Mouse (Mus musculus): ENCODE measurements around the gene Acat1. TPM values are rescaled to one million over a fixed set of nuclear protein-coding genes. Genes with fewer than 3 reads are reported as not detected.

Acat1 gene
- polyA plus RNA-seq, 1 experiment: 28.3 TPM

DNA sequence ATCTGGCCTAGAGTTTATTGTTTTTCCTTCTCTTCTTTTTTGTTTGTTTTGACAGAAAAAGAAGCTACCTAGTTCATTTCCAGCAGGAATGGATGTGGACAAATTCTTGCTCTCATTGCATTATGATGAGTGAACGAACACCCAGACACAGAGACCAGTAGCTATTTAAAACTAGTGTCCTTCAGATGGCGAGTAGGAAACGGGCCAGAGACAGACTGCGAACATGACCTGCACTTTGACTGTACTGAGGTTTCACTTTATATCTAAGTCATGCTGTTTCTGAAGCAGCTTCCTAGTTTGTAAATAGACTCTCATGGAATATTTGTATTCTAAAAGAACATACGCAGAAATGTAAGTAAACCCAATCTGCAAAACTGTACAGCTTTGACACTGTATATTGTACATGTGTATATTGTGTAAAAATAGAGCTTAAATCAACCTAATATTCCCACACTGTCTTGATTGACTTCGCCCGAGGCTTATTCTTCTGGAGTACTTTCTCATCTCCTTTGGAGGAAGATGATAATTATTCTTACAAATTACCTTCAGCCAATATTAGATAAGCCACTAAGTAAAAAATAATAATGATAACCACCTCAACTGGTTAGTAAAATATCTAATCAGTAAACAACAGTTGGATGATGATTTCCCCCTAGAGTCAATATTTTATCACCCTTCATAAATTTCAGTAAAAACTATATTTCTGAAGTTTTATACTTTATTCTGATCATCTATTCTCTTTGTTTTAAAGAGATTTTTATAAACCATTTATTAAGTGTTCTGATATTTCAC, 37.5 kb downstream of the Acat1 start:
- H3K27me3 ChIP-seq (ENCODE audit: control insufficient read depth, insufficient read depth, insufficient read length): no peaks in the 10 kb centered on the region
- H3K4me3 ChIP-seq (ENCODE audit: insufficient read depth, poor library complexity, severe bottlenecking): no peak overlapping the region
- peaks cover 67% of the 10 kb centered on the region for H3K36me3 ChIP-seq (ENCODE audit: control insufficient read depth, insufficient read depth)
- H3K79me3 ChIP-seq (ENCODE audit: low read depth): no peaks in the 10 kb centered on the region
- no peak overlapping the region for H3ac ChIP-seq (ENCODE audit: control insufficient read depth, insufficient read length, low read depth)
- no peak for TF ChIP-seq CTCF (IDR thresholded peaks at IDR 0.05; ENCODE audit: control insufficient read depth, insufficient read depth, insufficient read length)
- no peak for TF ChIP-seq FOSL1 (IDR thresholded peaks at IDR 0.05; ENCODE audit: insufficient read depth, low read length, poor library complexity, severe bottlenecking)
- TF ChIP-seq USF1 (IDR thresholded peaks at IDR 0.05; ENCODE audit: low read depth): no peak
- TF ChIP-seq CEBPB (IDR thresholded peaks at IDR 0.05; ENCODE audit: low read depth): no peak
- no peak for TF ChIP-seq MAX (IDR thresholded peaks at IDR 0.05)
- no peaks in the 10 kb centered on the region for H3K79me2 ChIP-seq (ENCODE audit: control insufficient read depth, insufficient read depth)

DNA sequence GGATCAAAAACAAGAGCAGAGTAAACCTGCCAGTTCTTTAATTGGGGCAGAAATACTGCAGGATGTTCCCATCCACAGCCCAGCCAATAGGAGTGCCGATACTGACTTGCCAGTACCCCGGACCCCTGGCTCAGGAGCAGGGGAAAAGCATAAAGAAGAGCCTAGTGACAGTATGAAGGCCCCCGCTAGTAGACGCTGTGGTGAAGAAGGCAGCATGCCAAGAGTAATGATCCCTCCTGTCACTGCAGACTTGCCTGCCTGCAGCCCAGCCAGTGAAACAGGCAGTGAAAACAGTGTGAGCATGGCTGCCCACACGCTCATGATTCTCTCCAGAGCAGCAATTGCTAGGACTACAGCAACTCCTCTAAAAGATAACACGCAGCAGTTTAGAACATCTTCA, 39.5 kb downstream of the Acat1 start:
- TF ChIP-seq CEBPB (IDR thresholded peaks at IDR 0.05; ENCODE audit: low read depth) (no peak), USF1 (IDR thresholded peaks at IDR 0.05; ENCODE audit: low read depth) (no peak), MYOG (IDR thresholded peaks at IDR 0.05; ENCODE audit: control insufficient read depth, extremely low read depth, insufficient read length) (no peak), CTCF (IDR thresholded peaks at IDR 0.05; ENCODE audit: control insufficient read depth, insufficient read depth, insufficient read length) (no peak), MYOD1 (IDR thresholded peaks at IDR 0.05; ENCODE audit: control insufficient read depth, insufficient read length, low read depth) (no peak), FOSL1 (IDR thresholded peaks at IDR 0.05; ENCODE audit: insufficient read depth, low read length, poor library complexity, severe bottlenecking) (no peak), MAX (IDR thresholded peaks at IDR 0.05) (no peak)
- Histone ChIP-seq H3K79me3 (ENCODE audit: low read depth) (no peaks in the 10 kb centered on the region), H3K36me3 (ENCODE audit: control insufficient read depth, insufficient read depth) (peaks cover 83% of the 10 kb centered on the region), H3K27me3 (ENCODE audit: control insufficient read depth, insufficient read depth, insufficient read length) (no peaks in the 10 kb centered on the region), H3K4me3 (ENCODE audit: insufficient read depth, poor library complexity, severe bottlenecking) (no peak overlapping the region), H3K79me2 (ENCODE audit: control insufficient read depth, insufficient read depth) (no peaks in the 10 kb centered on the region), H3ac (ENCODE audit: control insufficient read depth, insufficient read length, low read depth) (no peak overlapping the region)

DNA sequence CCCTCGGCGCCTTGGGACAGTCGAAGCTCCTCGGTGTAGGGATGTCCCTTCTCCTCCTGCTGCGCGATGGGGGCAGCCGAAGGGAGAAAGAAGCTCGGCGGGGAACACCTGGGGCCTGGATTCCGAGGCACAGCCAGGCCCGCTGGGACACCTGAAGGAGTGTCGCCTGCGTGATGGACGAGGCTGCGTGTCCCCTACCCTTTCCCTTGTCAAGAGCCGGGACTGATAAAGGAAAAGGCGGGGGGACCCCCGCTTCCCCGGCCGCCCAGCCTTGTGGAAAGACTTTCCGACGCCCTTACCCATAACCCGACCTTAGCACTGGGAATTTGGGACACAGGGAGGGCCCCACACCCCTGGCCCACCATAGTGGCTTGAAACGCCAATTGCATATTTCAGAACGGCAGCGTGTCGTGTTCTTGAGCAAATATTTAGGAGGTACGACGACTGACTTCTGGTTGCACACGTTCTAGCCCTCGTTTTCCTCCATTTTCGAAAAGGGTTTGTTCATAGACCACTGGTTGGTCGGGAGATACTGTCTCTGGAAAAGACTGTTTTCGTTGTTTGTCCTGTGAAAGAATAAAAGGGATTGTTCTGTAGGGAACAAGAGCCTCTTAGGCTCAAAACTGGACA, 72.7 kb downstream of the Acat1 start:
- TF ChIP-seq FOSL1 (IDR thresholded peaks at IDR 0.05; ENCODE audit: insufficient read depth, low read length, poor library complexity, severe bottlenecking) (no peak), USF1 (IDR thresholded peaks at IDR 0.05; ENCODE audit: low read depth) (no peak), CEBPB (IDR thresholded peaks at IDR 0.05; ENCODE audit: low read depth) (no peak), MAX (IDR thresholded peaks at IDR 0.05) (no peak), MYOG (IDR thresholded peaks at IDR 0.05; ENCODE audit: control insufficient read depth, extremely low read depth, insufficient read length) (no peak), CTCF (IDR thresholded peaks at IDR 0.05; ENCODE audit: control insufficient read depth, insufficient read depth, insufficient read length) (no peak), MYOD1 (IDR thresholded peaks at IDR 0.05; ENCODE audit: control insufficient read depth, insufficient read length, low read depth) (no peak)

DNA sequence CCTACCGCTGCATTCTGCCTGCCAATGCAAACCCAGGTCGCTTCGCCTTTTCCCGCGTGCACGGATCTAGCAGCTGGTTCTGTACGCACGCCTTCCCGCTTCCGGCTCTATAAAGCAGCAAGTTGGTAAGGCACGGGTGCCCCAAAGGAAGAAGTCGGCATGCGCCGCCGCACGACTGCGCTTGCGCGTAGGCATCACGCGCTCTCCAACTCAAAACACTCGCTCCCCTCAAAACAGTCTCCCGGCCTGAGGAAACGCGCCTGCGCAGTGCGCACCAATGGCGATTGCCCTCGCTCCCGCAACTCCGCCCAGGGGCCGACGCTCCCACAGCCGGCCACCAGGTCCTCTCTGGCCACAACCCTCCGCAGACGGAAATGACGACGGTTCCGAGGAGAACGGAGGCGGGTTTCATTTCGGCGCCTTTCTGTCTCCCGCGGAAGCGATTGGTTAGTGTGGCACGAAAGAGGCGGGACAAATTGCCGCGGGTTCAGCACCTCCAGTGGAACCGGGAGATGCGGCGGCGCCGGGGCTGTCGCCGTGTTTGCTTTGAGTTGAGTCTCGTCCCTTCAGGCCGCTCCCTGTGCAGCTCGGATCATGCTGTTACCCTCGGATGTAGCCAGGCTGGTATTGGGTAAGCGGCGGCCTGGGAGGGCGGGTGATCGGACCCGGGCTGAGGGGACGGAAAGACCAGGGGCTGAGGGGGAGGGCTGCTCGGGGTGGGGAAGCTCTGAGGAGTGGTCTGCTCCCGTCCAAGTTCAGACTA, 73.4 kb downstream of the Acat1 start, which contains the start of the genes Atm and Npat:
Atm (minus strand) TSS at position 183 of the 763 bp plus-strand sequence.
Npat (plus strand) TSS at position 490 of the 763 bp plus-strand sequence.
- TF ChIP-seq USF1 (IDR thresholded peaks at IDR 0.05; ENCODE audit: low read depth) (peak; percentile 74), CTCF (IDR thresholded peaks at IDR 0.05; ENCODE audit: control insufficient read depth, insufficient read depth, insufficient read length) (no peak), MYOD1 (IDR thresholded peaks at IDR 0.05; ENCODE audit: control insufficient read depth, insufficient read length, low read depth) (no peak), FOSL1 (IDR thresholded peaks at IDR 0.05; ENCODE audit: insufficient read depth, low read length, poor library complexity, severe bottlenecking) (no peak), MAX (IDR thresholded peaks at IDR 0.05) (peak; percentile 92), MYOG (IDR thresholded peaks at IDR 0.05; ENCODE audit: control insufficient read depth, extremely low read depth, insufficient read length) (no peak), CEBPB (IDR thresholded peaks at IDR 0.05; ENCODE audit: low read depth) (no peak)
- Histone ChIP-seq H3K4me3 (ENCODE audit: insufficient read depth, poor library complexity, severe bottlenecking) (peak within 1 kb of the TSS; percentile 77), H3ac (ENCODE audit: control insufficient read depth, insufficient read length, low read depth) (peak within 1 kb of the TSS; percentile 97), H3K36me3 (ENCODE audit: control insufficient read depth, insufficient read depth) (peaks cover 11% of the 10 kb centered on the region), H3K27me3 (ENCODE audit: control insufficient read depth, insufficient read depth, insufficient read length) (no peaks in the 10 kb centered on the region), H3K79me2 (ENCODE audit: control insufficient read depth, insufficient read depth) (peaks cover 71% of the 10 kb centered on the region), H3K79me3 (ENCODE audit: low read depth) (peaks cover 52% of the 10 kb centered on the region)

More for the DNA sequence above, 72.7 kb downstream of the Acat1 start:
- Histone ChIP-seq H3K79me3 (ENCODE audit: low read depth) (peaks cover 59% of the 10 kb centered on the region), H3K36me3 (ENCODE audit: control insufficient read depth, insufficient read depth) (peaks cover 12% of the 10 kb centered on the region), H3ac (ENCODE audit: control insufficient read depth, insufficient read length, low read depth) (peak overlapping the region; percentile 97), H3K4me3 (ENCODE audit: insufficient read depth, poor library complexity, severe bottlenecking) (peak overlapping the region; percentile 77), H3K79me2 (ENCODE audit: control insufficient read depth, insufficient read depth) (peaks cover 78% of the 10 kb centered on the region), H3K27me3 (ENCODE audit: control insufficient read depth, insufficient read depth, insufficient read length) (no peaks in the 10 kb centered on the region)
